Mouse (Mus musculus): ENCODE results near the gene Fam161a.

DNA sequence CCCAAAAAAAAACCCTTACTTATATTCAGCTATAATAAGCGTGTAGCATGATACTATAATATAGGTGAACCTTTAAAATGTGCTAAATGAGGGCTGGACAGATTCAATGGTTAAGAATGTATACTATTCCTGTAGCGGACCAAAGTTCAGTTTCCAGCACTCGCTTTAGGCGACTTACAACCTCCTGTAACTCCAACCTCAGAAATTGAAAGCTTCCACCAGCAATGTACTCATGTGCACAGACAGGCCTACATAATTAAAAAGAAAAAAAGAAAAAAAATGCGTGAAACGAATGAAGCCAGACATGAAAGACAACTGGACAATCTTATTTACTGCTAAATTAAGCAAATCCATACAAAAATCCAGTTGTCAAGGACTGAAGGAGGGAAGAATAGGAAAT lies 24.5 kb upstream of the Fam161a start:
- no peak for TF ChIP-seq CTCF (IDR thresholded peaks at IDR 0.05; ENCODE audit: borderline replicate concordance, insufficient read depth, low read depth, low read length)
- TF ChIP-seq POLR2A (IDR thresholded peaks at IDR 0.05; ENCODE audit: borderline replicate concordance, insufficient read depth, low read length), result no peak
